Mouse (Mus musculus) telencephalon, adult 2 months (tissue): ENCODE data around the gene Carmil1.
A peak's percentile ranks its signal among the peaks of the same experiment; 100 is the strongest.

Experiments
- DNase-seq: peaks from one replicate; pipeline ENCODE4 v3.0.0-alpha.2; 2011; ENCODE audit warnings: low read depth, low spot score

The Carmil1 gene

DNA sequence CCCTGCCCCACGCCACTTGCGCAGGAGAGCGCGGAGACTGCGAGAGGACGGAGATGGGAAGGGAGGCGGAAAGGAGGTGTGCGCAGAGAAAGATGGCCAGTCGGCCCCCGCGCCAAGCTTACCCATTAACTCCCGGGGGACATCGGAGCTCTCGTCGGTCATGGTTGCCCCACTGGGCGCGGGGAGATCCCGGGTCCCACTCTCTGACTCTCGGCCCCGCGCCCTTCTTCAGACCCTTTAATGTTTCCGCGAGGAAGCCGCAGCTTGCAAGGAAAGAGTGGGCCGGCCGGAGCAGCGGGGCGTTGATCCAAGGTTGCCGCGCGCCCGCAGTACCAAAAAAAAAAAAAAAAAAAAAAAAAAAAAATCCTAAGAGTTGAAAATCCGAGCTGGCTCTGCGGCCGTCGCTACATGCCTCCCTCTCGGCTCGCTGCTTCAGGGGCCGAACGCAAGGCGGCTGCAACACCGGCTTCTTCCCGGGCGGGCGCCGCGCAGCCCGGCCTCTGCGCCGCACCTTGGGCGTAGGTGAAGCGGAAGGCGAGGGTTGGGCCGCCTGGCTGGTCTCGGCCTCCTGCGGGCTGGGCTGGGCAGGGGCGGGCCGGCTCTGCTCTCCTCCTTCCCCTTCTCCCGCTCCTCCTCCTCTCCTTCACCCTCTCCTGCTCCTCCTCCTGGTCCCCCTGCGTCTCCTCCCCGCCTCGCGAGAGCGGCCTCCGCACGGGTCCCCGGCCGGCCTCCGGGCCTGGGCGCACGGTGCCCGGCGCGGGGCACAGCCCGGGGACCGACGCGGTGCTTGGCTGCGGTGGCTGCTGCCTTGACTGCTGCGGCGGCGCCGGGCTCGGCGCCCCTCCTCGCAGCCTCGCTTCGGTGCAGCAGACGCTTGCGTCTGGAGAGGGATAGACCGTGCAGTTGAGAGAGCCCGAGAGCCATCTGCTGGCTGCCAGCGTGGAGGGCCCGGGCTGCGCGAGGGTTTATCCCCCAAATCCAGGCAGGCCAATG lies at the start of gene Carmil1:
TSS of gene Carmil1 (minus strand) at position 357 of the 993 bp plus-strand sequence.
- DNase-seq, result peak; percentile 64

DNA sequence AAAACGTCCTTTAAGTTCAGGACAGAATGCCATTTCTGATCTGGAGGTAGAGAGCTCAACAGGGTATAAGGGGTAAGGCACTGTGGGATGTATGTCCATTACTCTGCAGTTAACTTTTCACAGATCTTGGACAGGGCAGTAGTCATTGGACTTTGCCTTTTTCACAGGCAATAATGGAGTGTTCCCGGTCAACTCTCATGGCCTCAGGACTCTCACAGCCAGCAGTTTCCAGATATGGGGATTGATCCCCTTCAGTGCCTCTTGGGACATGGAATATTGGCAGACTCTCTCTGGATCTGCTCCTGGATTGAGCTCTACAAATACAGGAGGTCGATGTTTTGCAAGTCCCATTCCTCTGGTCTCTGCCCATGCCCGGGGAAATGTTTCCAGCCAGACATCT lies 49.5 kb upstream of the Carmil1 start:
- DNase-seq, result no peak

- no peak for DNase-seq
These were observed 47.6 kb upstream of the Carmil1 start for GRCm38 (mm10) chr13:24328036-24328817.

DNA sequence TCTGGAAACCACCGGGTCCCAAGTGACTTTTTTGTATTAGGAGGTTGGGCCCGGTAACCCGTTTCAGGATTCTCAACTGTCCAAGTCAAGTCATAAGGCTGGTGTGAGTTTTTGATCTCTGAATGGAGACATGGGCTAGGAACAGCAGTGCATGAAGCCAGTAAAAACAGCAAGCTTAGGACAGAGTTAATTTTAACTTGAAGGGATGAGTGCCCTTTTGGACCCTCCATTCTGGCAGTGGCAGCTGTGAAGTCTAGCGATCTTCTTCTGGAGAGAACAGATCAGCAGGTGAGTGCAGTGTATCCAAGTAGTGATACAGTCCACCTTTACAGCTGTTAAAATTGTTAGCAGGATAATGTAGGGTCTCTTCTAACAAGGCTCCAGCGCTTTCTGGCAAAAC lies 46.6 kb upstream of the Carmil1 start, which contains the start of gene Cmah:
TSS of gene Cmah (plus strand) at position 204 of the 400 bp plus-strand sequence.
- DNase-seq, result no peak

DNA sequence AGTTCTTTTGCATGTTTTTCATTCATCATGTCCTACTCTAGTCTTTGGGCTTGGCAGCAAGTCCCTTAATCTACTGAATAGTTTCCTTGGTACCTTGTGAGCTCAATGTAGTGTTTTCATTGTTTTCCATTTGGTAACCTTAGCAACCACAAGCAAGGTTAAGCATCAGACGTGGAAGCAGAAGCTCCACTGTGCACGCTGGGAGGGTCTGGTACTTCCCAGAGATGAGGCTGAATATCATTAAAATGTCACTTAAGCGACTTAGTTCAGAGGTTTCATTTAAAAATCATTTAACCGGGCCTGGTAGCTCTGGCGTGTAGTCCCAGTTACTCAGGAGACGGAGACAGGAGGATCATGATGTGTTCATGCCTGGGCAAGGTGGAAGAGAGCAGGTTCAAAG lies 40.7 kb upstream of the Carmil1 start:
- DNase-seq, result no peak

DNA sequence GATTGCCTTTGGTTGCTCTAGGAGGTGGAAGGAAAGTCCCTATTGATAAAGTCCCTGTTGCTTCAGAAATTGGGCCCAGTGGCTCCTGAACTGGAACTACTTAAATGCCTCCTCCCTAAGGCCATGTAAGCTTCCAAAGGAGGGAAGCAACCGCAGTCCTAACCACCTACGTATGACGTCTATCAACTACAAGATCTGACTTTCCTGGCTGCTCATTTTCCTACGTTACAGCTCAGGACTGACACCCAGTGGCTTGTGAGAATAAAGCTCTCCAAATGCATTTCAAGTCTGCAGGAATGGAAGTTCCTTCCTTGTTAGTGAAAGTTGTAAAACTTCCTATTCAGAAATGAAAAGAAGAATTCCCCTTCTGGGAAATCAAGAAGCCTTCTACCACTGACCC lies 38.0 kb upstream of the Carmil1 start:
- peak; percentile 47 for DNase-seq

DNA sequence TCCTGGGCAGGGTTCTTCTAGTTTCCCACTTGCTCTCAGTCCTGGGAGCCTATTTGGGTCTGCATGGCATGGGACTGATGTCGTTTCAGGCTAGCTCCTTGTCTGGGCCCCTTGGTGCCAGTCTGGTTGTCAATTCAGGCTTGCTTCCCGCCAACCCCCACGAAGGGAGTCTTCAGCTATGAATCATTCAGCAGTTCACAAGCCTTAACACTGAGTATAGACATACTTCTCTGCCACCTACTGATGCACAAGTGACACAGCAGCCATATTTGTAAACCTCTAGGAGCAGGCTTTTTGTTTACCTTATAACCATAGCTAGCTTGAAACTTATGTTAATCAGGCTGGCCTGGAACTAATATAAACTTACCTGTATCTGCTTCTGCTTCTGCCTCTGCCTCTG lies 36.0 kb upstream of the Carmil1 start:
- no peak for DNase-seq

DNA sequence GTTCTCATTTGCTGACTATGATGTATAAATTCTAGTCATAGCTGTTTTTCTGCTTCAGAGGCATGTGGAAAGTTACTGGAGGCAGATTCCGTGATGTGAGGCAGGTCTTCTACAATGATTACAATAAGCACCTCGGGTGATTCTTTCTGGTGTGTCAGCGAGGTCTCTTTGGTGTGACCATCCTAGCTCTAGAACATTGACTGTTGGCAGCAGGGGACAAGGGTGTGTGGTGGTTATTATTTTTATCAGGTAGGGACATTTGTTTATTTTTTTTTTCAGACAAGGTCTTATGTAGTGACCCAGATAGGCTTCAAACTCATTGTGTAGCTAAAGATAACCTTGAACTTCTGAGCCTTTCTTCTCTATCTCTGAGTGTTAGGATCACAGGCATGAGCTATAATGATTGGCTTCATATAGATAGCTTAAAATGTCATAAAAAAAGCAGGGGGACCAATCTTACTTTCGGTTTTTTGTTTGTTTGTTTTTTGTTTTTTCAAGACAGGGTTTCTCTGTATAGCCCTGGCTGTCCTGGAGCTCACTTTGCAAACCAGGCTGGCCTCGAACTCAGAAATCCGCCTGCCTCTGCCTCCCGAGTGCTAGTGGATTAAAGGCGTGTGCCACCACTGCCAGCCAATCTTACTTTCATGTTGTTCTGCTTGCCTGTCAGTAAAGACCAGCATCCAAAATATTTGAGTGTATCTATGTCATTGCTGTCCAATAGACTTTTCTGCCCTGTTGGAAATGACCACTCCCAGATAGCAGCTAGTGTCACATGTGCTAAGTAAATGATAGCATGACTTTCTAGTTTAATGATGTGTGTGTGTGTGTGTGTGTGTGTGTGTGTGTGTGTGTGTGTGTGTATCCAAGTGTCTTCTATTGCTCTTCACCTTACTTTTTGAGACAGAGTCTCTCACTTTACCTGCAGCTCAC lies 30.7 kb upstream of the Carmil1 start:
- DNase-seq, result no peak

GRCm38 (mm10) chr13:24306248-24306647 lies 25.7 kb upstream of the Carmil1 start:
- DNase-seq, result no peak

DNA sequence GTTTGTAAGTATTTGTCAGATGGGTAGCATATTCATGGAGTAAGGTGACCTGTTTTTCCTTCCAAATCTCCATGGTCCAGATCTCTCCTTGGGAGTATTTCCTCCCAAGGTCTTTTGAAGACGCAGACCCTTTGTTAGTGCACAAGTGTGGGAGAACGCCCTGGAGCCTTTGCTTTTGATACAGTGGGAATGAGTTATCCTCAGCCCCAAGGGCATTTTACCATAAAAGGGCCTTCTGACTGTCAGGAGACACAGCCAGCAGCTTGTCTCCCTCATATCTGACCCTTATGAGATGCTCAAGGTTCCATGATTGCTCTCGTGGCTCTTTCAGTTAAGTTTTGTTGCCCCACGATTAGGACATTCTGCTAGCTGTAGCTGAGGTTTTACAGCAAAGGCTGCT lies 24.9 kb upstream of the Carmil1 start:
- DNase-seq, result no peak

DNA sequence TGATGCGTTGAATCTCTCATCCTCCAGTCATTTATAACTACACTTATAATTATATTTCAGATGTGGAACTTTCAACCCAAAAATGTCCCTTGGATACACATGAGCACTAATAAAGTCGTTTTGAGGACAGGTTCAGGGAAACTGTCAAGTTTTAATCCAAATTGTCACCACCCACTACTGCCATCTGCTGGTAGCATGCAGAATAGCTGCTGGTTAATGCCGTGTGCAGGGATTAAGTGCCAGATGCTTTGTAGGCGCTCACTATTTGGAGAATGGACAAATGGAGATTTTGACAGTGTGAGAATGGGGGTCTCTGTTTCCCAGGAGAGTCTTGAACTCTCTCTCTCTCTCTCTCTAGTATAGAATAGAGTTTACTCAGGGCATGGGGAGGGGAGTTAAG lies 16.7 kb upstream of the Carmil1 start:
- no peak for DNase-seq

DNA sequence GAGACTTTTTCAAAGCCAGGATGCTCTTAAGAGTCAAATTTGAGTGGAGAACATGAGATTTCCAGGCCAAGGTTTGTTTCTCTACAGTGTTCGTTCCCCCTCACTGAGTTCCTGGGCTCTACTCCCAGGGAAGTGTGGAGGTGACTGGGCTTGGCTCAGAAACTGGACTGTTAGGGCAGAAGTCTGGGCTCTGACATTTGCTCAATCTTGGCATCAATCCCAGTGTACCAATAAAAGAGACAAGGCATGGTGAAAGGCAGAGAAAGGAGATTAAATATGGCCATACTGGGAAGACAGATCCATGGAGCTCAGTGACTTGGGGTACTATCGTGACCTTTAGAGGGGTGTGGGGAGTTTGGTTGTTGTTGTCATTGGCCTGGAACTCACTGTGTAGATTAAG lies 6.8 kb upstream of the Carmil1 start:
- DNase-seq, result no peak

DNA sequence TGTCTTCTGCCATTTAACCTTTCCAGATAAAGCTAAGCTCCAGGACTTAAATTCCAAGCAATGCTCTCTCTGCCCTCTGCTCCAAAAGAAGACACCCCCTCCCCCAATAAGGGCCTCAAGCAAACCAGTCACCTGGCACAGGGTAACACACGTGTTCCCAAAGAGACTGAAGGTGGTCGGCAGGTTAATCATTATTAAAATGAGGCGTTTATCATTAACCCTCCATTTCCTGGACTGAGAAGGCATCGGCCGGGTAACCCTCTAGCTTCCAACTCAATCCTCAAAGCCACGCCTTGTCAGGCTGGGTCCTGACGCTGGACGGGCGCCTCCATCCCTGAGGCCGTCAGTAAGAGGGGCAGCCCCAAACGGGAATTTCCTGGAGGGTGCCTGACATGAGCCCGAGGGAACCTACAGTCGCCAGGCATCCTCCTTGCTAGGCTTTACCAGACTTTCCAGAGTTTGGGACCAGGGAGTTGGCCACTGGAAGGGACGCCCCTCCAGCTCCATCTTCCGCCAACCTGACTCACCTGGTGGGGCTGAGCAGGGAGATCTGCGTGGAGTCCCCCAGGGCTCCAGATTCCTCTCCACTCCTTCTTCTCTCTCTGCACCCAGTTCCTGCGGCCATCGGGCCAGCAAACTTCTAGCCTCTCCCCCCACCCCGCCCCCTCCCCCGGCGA lies 695 bp downstream of the Carmil1 start:
- no peak for DNase-seq

DNA sequence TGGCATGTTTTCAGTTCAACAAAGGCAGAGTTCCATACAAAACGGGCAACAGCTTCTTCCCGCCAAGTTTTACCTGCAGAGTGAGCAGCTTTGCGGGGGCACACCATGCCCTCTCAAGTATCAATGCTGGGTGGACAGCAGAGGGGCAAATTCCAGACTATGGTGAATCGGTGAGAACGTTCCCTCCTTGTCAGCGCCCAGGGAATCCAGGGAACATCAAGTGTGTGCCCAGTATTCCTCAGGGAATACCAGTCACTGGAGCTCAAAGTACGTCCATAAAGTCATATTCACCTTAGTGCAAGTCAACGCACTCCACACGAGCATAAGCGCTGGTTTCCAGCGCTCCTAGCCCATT lies 1.2 kb downstream of the Carmil1 start:
- DNase-seq, result no peak

DNA sequence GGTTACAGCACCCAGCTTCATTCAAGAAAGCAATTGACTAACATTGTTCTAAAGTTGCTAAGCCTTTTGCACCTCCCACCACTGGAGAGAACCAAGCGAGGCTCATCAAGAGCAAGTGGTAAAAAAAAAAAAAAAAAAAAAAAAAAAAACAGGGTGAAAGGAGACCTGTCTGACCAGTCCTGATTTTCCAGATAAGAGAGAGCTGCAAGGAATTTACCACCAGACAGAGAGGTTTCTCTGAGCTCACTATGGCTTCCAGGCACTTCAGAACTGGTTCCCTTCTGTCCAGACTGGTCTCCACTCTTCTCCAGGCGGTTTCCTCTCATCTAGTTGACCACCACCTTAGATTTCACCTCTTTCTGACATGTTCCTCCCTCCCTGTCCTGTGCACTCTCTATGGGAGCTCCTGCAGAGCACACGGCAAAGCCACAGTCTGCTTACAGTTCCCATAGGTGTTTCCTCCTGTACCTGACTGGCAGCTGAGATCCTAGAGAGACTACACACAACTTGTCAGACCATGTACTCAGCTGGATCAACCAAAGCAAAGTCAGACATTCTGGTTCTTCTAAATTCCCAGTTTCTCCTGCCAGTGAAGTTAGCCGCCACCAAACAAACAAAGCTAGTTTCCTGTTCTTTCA lies 7.7 kb downstream of the Carmil1 start:
- DNase-seq, result no peak

GRCm38 (mm10) chr13:24269100-24269465 lies 11.5 kb downstream of the Carmil1 start:
- no peak for DNase-seq

DNA sequence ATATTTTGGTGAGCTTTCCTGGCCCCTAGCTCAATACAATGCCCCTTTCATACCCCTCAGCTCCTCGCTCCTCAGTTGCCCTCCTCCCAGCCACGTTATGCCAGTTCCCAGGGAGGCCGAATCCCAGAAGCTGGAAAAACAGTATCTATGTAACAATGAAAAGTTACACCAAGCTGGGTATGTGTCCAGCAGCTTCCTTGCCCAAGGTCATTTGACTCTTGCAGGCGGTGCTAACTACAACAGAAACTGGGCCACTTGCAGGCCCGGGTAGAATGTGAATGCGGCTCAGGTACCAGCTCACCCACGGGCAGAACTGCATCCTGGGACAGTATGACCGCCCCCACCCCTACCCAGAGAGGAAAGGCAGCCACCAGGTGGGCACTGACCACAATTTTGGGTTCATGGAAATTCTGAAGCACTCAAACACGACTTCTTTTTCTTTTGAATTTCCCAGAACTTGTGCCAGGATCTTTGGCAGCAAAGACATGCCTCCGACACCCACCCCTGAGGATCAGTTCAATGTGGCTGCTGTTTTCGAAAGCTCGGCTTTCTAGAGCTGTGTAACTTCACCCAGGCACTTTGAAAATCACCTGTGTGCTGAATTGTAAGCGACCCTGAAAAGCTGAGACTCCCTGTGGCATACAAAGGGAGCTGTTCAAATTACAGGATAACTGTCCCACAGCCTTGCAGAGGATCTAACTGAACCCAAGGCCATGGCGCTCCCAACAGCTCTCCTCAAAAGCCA lies 12.1 kb downstream of the Carmil1 start:
- no peak for DNase-seq

GRCm38 (mm10) chr13:24264760-24265159 lies 15.8 kb downstream of the Carmil1 start:
- DNase-seq, result no peak

DNA sequence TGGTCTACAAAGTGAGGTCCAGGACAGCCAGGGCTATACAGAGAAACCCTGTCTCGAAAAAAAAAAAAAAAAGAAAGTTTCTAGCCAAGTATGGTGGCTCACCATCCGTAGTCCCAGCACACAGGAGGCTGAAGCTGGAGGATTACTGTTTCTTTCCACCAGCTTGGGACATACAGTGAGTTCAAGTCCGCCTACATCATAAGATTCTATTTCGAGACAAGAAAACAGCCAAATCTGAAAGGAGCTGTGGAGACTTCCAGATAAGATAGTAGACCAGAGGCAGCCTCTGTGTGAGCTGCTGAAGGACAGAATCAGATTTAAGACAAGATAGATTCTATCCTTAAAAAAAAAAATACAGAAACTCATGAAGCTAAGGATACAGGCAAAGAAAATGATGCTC lies 17.0 kb downstream of the Carmil1 start:
- no peak for DNase-seq
